Mouse (Mus musculus) lung, adult 2 months (tissue): Measurements from ENCODE around the gene Rps16. TPM values are rescaled to one million over a fixed set of nuclear protein-coding genes. Genes with fewer than 3 reads are reported as not detected.
A peak's percentile ranks its signal among the peaks of the same experiment; 100 is the strongest.

Experiments used
- DNase-seq: peaks from one replicate; pipeline ENCODE4 v3.0.0; 2022
- H3K4me1 ChIP-seq: fragments of 200-500 bp; 2 replicates; pipeline ENCODE4 v1.6.1; 2011; ENCODE audit warnings: low read length; ENCODE audit not compliant: control insufficient read depth, insufficient read depth
- H3K4me3 ChIP-seq: fragments of 200-500 bp; replicated peaks from 2 replicates; pipeline ENCODE3; 2011; ENCODE audit warnings: low read depth, mild to moderate bottlenecking, control low read depth, low read length; ENCODE audit errors: extremely low read depth
- CTCF ChIP-seq: fragments of 200-500 bp; IDR thresholded peaks from 2 replicates; pipeline ENCODE4 v1.5.1; 2011; ENCODE audit warnings: mild to moderate bottlenecking, low read length, control low read depth; ENCODE audit not compliant: insufficient read depth
- POLR2A ChIP-seq: fragments of 200-500 bp; IDR thresholded peaks from 2 replicates; pipeline ENCODE4 v1.6.1; 2011; ENCODE audit warnings: low read depth, mild to moderate bottlenecking, control low read depth, low read length, borderline replicate concordance; ENCODE audit errors: extremely low read depth
- WGBS: fragments of 180-500 bp; shearing (Covaris S2); methylation state at CpG from one replicate; pipeline ENCODE4 v1.1.7; 2018; 5-methylcytosine and 5-hydroxymethylcytosine counted together
- polyA plus RNA-seq: library from polyadenylated mRNA; depleted of rRNA; stranded (reverse); fragments of >200 nt; gene quantifications from 2 replicates; pipeline ENCODE4 v1.2.3, GENCODE M21; 2012

Rps16 gene
- polyA plus RNA-seq, 1 experiment = 529 TPM

DNA sequence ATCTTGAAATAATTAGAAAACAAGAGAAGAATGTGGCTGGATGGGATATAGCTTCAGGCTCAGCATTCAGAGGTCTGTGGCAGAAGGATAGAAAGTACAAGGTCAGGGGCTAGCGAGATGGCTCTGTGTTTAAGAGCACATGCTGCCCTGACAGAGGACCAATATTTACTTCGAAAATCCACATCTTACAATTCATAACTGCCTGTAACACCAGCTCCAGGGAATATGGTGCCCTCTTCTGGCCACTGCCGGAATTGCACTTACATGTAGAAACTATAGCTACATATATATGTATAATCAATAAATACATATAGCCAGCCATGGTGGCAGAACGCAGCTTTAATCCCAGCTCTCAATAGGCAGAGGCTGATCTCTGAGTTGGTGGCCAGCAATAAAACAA is 5.8 kb upstream of the Rps16 start:
- peak; percentile 61 for DNase-seq
- 2% methylated on average over 4 of the region's 4 CpGs for WGBS
- Histone ChIP-seq H3K4me1 (no peaks in the 10 kb centered on the region; the same call in 1 of the 2 replicates), H3K4me3 (no peak overlapping the region)
- TF ChIP-seq CTCF (peak; percentile 62; the same call in 1 of the 2 replicates), POLR2A (no peak)

DNA sequence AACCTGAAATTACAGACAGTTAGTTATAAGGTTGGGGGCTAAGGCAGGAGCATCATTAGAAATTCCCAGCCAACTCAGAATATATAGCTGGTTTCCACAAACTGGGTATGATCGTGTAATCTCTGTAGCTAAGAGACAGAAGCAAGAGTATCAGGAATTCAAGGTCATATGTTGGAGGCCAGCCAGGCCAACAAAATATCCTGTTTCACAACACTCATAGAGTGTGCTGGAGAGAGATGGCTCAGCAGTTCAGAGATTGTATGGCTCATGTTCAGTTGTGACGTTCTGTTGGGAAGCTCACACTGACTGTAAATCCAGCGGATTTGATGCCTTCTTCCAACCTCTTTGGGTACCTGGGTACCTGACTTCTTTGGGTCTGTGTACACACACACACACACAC is 2.7 kb upstream of the Rps16 start:
- Histone ChIP-seq H3K4me3 (no peak overlapping the region), H3K4me1 (peaks cover 4% of the 10 kb centered on the region)
- no peak for TF ChIP-seq CTCF
- TF ChIP-seq POLR2A = no peak
- WGBS = 39% methylated on average over 3 of the region's 3 CpGs
- no peak for DNase-seq

DNA sequence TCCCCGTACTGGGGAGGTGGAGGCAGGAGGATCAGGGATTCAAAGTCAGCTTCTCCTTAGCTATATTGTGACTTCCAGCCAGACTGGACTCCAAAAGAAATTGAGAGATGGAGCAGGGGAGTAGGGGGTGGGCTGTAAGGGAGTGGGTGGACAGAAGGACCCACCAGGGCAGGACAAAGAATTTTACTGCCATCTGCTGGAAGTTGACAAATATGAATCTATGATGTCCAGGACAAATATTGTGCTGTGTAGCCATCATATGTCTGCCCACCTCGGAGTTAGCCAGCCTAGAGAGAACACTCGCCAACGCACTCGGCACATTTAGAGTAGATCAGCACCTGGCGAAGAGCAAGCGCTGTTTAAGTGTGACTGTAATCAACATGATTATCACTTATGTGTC is 1.9 kb upstream of the Rps16 start:
- no peak for DNase-seq
- WGBS = 81% methylated on average over 7 of the region's 7 CpGs
- TF ChIP-seq CTCF (no peak), POLR2A (no peak)
- Histone ChIP-seq H3K4me3 (no peak overlapping the region), H3K4me1 (peaks cover 4% of the 10 kb centered on the region)

GRCm38 (mm10) chr7:28351676-28352191 is 1.3 kb downstream of the Rps16 start:
- WGBS = 16% methylated on average over 4 of the region's 4 CpGs
- no peak overlapping the region for H3K4me3 ChIP-seq
- no peak for DNase-seq

DNA sequence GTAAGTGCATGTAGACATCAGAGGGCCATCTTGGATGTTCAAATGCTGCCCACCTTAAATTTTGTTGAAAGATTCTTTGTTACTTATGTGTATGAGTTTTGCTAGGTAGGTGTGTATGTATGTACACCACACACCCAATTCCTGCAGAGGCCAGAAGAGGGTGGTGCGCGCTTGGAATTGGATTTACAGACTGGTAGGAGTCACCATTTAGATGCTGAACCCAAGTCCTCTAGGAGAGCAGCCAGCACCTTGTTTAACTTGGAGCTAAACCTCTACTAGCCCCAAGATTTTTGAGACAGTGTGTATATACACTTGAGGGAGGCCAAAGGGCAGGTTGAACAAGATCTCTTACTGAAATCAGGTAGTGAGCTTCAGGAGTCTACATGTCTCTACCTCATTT is 2.8 kb downstream of the Rps16 start:
- 73% methylated on average over 2 of the region's 2 CpGs for WGBS
- TF ChIP-seq POLR2A (no peak), CTCF (no peak)
- H3K4me1 ChIP-seq = peaks cover 18% of the 10 kb centered on the region
- no peak for DNase-seq
- no peak overlapping the region for H3K4me3 ChIP-seq

More at GRCm38 (mm10) chr7:28351676-28352191, 1.3 kb downstream of the Rps16 start:
- H3K4me1 ChIP-seq = peaks cover 7% of the 10 kb centered on the region
- TF ChIP-seq POLR2A (no peak), CTCF (no peak)

GRCm38 (mm10) chr7:28354113-28354581 is 3.7 kb downstream of the Rps16 start:
- Histone ChIP-seq H3K4me1 (peaks cover 20% of the 10 kb centered on the region), H3K4me3 (no peak overlapping the region)
- DNase-seq = no peak
- TF ChIP-seq POLR2A (no peak), CTCF (no peak)
- 84% methylated on average over 3 of the region's 3 CpGs for WGBS

DNA sequence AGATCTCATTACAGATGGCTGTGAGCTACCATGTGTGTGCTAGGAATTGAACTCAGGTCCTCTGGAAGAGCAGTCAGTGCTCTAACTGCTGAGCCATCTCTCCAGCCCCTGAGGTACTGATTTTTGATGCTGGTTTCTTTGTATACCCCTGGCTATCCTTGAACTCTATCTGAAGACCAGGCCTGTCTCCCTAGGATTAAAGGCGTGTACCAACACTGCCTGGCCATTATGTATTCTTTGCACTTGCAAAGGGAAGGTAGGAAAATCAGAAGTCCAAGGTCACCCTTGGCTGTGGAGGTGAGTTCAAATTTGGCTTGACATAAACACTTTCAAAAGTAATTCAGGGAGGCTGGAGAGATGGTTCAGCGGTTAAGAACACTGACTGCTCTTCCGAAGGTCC is 4.1 kb downstream of the Rps16 start:
- Histone ChIP-seq H3K4me1 (peaks cover 20% of the 10 kb centered on the region), H3K4me3 (no peak overlapping the region)
- WGBS = 95% methylated on average over 3 of the region's 3 CpGs
- DNase-seq = no peak
- TF ChIP-seq CTCF = no peak
- no peak for TF ChIP-seq POLR2A

GRCm38 (mm10) chr7:28355221-28355620 is 4.8 kb downstream of the Rps16 start:
- no peak for TF ChIP-seq CTCF
- no peak for TF ChIP-seq POLR2A
- no peak for DNase-seq
- no peak overlapping the region for H3K4me3 ChIP-seq
- peaks cover 20% of the 10 kb centered on the region for H3K4me1 ChIP-seq
- 87% methylated on average over 3 of the region's 3 CpGs for WGBS

DNA sequence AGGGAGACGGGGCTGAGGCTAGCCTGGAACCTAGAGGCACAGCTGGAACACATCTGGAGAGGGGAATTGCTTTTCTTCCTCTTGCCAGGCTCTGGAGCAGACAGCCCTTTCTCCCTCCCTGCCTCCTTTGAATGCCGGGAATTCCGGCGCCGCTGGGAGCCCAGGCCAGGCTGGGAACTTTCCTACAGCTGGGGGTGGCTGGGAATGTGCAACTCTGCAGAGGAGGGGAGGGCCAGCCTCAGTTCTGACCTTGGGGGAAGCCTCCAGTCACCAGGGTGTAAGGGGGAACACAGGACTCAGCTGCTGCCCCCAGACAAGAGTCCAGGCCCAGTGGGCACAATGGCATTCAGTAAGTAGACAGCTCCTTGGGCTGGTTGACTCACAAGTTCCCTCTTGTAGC is 6.5 kb downstream of the Rps16 start:
- DNase-seq = no peak

DNA sequence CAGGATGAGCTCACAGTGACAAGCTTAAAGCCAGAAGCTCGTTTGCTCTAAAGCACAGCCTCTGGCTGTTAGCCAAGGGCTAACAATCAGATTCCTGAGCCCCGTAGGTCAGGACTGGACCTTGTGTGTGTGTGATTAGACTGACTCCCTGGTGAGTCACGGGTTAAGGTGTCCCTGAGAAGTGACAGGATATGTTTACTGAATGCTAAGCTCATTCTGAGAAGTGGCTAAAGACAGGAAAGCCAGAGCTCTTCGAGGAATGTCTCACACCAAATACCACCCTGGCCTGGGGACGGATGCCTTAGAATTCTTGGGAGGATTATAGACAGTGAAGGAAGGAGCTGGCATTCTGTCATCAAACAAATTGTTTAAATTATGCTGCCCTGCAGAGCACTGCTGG is 7.5 kb downstream of the Rps16 start:
- Histone ChIP-seq H3K4me1 (peaks cover 16% of the 10 kb centered on the region), H3K4me3 (no peak overlapping the region)
- no peak for TF ChIP-seq POLR2A
- no peak for TF ChIP-seq CTCF
- 11% methylated on average over 5 of the region's 5 CpGs for WGBS
- DNase-seq = no peak

More for the DNA sequence above, 6.5 kb downstream of the Rps16 start:
- 15% methylated on average over 5 of the region's 5 CpGs for WGBS
- TF ChIP-seq CTCF (no peak), POLR2A (no peak)
- peaks cover 16% of the 10 kb centered on the region for H3K4me1 ChIP-seq
- H3K4me3 ChIP-seq = no peak overlapping the region
